Mouse (Mus musculus) intestine, embryonic 16.5 days (tissue): ENCODE data around the gene Fads2. TPM values are rescaled to one million over a fixed set of nuclear protein-coding genes. Genes with fewer than 3 reads are reported as not detected.

Experiments used
- ATAC-seq: fragments of 200-750 bp; cut with Nextera tagmentation; 2 replicates; pipeline ENCODE4 v1.8.0; 2017; ENCODE audit warnings: moderate TSS enrichment, moderate library complexity
- H3K27ac ChIP-seq: fragments of 300-500 bp; sonication (generic); 2 replicates; pipeline ENCODE4 v1.5.1; 2014; ENCODE audit warnings: mild to moderate bottlenecking, low read length
- H3K27me3 ChIP-seq: fragments of 300-500 bp; sonication (generic); replicated peaks from 2 replicates; pipeline ENCODE4 v1.6.1; 2014; ENCODE audit warnings: low read length, control low read depth, mixed read lengths; ENCODE audit not compliant: control insufficient read depth, insufficient read depth
- H3K36me3 ChIP-seq: fragments of 300-500 bp; sonication (generic); 2 replicates; pipeline ENCODE4 v1.6.1; 2014; ENCODE audit warnings: low read length, control low read depth; ENCODE audit not compliant: control insufficient read depth, insufficient read depth
- H3K4me1 ChIP-seq: fragments of 300-500 bp; sonication (generic); 2 replicates; pipeline ENCODE4 v1.6.1; 2014; ENCODE audit warnings: low read length, control low read depth, mixed read lengths; ENCODE audit not compliant: control insufficient read depth, insufficient read depth
- H3K4me2 ChIP-seq: fragments of 300-500 bp; sonication (generic); 2 replicates; pipeline ENCODE4 v1.6.1; 2014; ENCODE audit warnings: low read depth, low read length, control low read depth
- H3K4me3 ChIP-seq: fragments of 300-500 bp; sonication (generic); 2 replicates; pipeline ENCODE4 v1.5.1; 2014; ENCODE audit warnings: mild to moderate bottlenecking, low read length
- H3K9ac ChIP-seq: fragments of 300-500 bp; sonication (generic); 2 replicates; pipeline ENCODE4 v1.6.1; 2014; ENCODE audit warnings: low read depth, low read length
- H3K9me3 ChIP-seq: fragments of 300-500 bp; sonication (generic); 2 replicates; pipeline ENCODE4 v1.6.1; 2016; ENCODE audit warnings: low read length, control low read depth; ENCODE audit not compliant: control insufficient read depth
- WGBS: fragments of 180-500 bp; shearing (Covaris S2); extraction: QIAGEN DNeasy Blood & Tissue Kit; methylation state at CpG from one replicate; pipeline ENCODE4 v1.1.7; 2014; 5-methylcytosine and 5-hydroxymethylcytosine counted together
- polyA plus RNA-seq: library from polyadenylated mRNA; unstranded; fragments of >200 nt; fragmentation: Nextera tagmentation; extraction: Ambion mirVana; gene quantifications from 2 replicates; pipeline ENCODE4 v1.2.1, GENCODE M21; 2015

Gene Fads2
- polyA plus RNA-seq, 1 experiment from 2014 or later = 206 TPM

DNA sequence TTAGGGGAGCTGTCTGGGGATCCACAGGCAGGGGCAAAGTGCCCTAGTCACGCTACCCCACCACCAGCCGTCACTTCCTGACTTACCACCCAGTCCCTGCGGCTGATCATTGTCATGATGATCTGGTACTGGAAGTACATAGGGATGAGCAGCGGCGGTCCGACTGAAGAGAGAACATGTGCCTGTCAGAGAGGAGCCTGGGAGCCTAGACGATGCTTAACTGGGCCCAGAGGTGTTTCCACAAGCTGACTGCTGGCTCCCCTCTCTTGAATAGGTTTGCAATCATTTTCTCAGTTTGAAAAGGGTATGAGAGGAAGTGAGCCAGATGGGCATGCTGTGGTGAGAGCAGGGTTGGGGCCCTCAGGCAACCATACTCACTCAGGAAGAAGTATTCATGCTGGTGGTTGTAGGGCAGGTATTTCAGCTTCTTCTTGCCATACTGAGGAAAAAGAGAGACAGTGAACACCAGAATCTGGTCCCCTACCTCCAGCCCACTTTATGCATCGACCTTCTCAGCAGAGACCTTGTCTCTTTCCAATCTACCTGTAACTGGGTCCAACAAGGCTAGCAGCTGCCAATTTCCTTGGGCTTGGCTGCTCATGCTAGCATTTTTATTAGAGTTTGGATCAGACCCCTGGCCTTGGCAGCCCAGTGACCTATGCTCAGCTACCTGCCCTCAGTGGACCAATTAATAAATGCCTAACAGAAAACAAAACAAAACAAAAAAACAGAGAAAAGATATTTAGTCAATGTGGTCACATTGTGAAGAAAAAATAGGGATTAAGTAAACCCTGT is 31.2 kb downstream of the Fads2 start:
- H3K4me2 ChIP-seq = no peak overlapping the region
- H3K9me3 ChIP-seq = 0 out of 2 replicates have a peak, but pooled peaks cover 3% of the 10 kb centered on the region
- H3K27me3 ChIP-seq = no peaks in the 10 kb centered on the region
- no peak overlapping the region for H3K4me3 ChIP-seq
- no peak overlapping the region for H3K9ac ChIP-seq
- peaks cover 39% of the 10 kb centered on the region for H3K36me3 ChIP-seq
- WGBS = 94% methylated on average over 8 of the region's 8 CpGs
- H3K27ac ChIP-seq = no peak overlapping the region
- no peak for ATAC-seq
- H3K4me1 ChIP-seq = peaks cover 8% of the 10 kb centered on the region

DNA sequence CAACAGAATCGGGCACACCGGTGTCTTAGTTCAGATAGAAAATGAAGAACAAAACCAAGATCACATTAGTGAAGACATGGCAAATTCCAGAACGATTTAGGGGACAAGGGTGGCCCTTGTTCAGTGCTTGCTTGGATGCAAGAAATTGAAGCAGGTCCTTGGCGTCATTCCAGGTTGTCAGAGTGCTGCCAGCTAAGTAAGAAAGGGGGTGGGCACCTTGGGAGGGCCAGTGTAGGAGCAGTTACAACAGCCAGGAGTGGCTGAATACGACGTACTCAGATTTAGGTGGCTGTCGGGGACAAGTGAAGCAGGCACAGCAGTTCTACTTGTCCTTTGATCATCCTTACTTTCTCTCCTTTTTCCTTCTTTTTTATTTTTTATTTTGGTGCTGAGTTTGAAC is 33.8 kb downstream of the Fads2 start:
- Histone ChIP-seq H3K4me1 (peaks cover 11% of the 10 kb centered on the region), H3K4me2 (no peak overlapping the region), H3K9me3 (no peaks in the 10 kb centered on the region), H3K27me3 (no peaks in the 10 kb centered on the region), H3K4me3 (no peak overlapping the region), H3K36me3 (peaks cover 28% of the 10 kb centered on the region), H3K9ac (no peak overlapping the region), H3K27ac (no peak overlapping the region)
- 84% methylated on average over 7 of the region's 7 CpGs for WGBS
- no peak for ATAC-seq

DNA sequence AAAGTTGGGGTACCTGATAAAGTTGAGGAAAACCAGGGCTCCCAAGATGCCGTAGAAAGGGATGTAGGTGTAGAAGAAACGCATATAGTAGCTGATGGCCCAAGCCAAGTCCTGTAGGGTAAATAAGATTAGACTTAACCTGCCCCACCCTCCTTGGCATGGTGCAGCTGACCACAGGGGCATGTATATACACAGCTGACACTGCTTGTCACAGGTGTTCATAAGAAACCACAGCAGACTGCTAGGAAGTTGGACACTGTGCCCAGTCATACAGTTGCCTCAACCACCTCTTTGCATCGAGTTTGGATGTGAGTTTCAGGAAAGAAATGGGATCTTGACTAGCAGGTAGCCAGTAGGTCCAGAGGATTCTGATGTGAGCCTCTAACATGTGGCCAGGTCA is 35.0 kb downstream of the Fads2 start:
- 87% methylated on average over 3 of the region's 3 CpGs for WGBS
- no peak overlapping the region for H3K4me2 ChIP-seq
- peaks cover 31% of the 10 kb centered on the region for H3K36me3 ChIP-seq
- H3K27me3 ChIP-seq = no peaks in the 10 kb centered on the region
- peaks cover 11% of the 10 kb centered on the region for H3K4me1 ChIP-seq
- no peak overlapping the region for H3K4me3 ChIP-seq
- ATAC-seq = no peak
- peak overlapping the region; percentile 64; the same call in 1 of the 2 replicates for H3K27ac ChIP-seq
- H3K9ac ChIP-seq = 0 out of 2 replicates have a peak overlapping the region, but pooled peaks have one; percentile 13
- no peaks in the 10 kb centered on the region for H3K9me3 ChIP-seq

DNA sequence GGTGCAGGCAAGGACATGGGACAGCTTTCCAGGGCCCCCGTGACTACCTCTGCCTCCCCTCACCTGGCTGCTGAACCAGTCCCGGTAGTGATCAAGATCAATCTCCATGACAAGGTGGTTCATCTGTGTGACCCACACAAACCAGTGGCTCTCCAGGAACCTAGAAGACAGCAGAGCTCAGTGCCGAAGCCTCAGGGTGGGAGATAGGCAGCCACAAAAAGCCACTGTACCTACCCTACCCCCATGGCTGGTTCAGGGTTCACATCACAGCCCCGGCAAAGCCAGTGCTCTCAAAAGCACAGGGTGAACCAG is 35.4 kb downstream of the Fads2 start:
- Histone ChIP-seq H3K4me2 (no peak overlapping the region), H3K27ac (peak overlapping the region; percentile 64; the same call in 1 of the 2 replicates), H3K36me3 (peaks cover 31% of the 10 kb centered on the region), H3K9ac (0 out of 2 replicates have a peak overlapping the region, but pooled peaks have one; percentile 13), H3K4me1 (peaks cover 13% of the 10 kb centered on the region), H3K27me3 (no peaks in the 10 kb centered on the region), H3K4me3 (no peak overlapping the region), H3K9me3 (no peaks in the 10 kb centered on the region)
- ATAC-seq = peak; percentile 2; the same call in 1 of the 2 replicates
- 89% methylated on average over 4 of the region's 4 CpGs for whole genome bisulfite sequencing

DNA sequence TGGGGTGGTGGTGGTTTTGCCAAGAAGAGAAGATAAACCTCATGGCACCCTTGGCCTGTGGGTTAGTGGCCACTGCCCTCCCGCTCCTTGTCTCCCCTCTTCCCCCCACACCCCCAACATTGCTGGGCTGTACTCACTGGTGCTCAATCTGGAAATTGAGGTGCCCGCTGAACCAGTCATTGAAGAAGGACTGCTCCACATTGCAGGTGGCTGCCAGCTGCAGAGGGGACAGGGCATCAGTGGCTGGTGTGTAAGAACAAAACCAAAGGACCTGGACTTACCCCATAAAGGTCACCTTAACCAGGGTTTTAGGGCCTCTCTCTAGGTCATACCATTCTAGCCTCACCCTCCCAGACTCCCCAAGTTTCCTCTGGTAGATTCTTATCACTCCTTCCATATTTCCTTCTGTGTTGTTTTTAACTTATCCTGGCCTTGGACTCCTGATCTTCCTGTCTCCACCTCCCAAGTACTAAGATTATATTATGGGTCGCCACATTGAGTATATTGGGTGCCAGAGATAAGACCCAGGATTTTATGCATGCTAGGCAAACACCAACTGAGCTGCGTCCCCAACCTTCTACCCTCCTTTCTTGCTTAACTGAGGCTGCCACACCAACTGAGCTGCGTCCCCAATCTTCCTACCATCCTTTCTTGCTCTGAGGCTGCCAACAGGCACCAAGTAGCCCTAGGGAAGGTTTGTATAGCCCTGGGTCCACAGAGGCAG is 35.9 kb downstream of the Fads2 start:
- H3K4me1 ChIP-seq = peaks cover 17% of the 10 kb centered on the region
- H3K4me2 ChIP-seq = no peak overlapping the region
- WGBS = 76% methylated on average over 5 of the region's 5 CpGs
- peaks cover 30% of the 10 kb centered on the region for H3K36me3 ChIP-seq
- no peaks in the 10 kb centered on the region for H3K9me3 ChIP-seq
- no peaks in the 10 kb centered on the region for H3K27me3 ChIP-seq
- H3K4me3 ChIP-seq = no peak overlapping the region
- peak overlapping the region; percentile 64; the same call in 1 of the 2 replicates for H3K27ac ChIP-seq
- ATAC-seq = peak; percentile 55
- H3K9ac ChIP-seq = 0 out of 2 replicates have a peak overlapping the region, but pooled peaks have one; percentile 13

DNA sequence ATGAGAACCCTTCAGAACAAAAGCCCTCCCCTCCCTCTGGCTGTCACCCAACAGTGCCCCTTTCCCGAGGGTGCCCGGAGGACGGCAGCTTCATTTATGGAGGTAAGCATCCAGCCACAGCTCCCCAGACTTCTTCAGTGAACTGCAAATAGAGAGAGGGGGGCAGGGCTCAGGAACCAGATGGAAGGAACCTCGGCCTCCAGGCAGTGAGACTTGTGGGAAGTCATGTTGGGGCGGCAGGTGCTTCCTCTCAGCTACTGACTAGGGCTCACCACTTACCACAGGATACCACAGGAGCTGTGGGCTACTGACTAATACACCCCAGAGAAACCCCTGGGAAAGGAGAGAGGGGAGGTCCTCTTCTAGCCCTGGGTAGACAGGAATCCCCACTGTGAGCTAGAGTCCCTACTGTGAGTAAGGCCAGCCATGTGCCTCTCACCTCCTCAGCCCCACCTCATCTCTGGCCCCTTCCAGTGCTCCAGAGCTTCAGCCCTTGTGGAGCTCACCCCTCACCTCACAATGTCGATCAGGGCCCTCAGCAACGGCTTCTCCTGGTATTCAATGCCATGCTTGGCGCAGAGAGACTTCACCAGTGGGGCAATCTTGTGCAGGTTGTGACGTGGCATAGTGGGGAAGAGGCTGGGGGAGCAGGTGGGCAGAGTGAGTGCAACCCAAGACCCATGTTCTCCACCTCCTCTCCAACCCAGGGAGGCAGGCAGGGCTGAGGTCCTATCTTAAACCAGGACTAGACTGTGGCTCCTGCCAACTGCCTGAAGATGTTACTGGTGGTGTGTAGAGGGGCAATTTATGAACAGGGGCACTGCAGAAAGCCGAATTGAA is 37.2 kb downstream of the Fads2 start:
- ATAC-seq = no peak
- Histone ChIP-seq H3K4me1 (peaks cover 24% of the 10 kb centered on the region), H3K4me3 (no peak overlapping the region), H3K9me3 (no peaks in the 10 kb centered on the region), H3K36me3 (peaks cover 19% of the 10 kb centered on the region), H3K4me2 (no peak overlapping the region), H3K27ac (no peak overlapping the region), H3K9ac (0 out of 2 replicates have a peak overlapping the region, but pooled peaks have one; percentile 21), H3K27me3 (no peaks in the 10 kb centered on the region)
- 80% methylated on average over 10 of the region's 10 CpGs for WGBS

DNA sequence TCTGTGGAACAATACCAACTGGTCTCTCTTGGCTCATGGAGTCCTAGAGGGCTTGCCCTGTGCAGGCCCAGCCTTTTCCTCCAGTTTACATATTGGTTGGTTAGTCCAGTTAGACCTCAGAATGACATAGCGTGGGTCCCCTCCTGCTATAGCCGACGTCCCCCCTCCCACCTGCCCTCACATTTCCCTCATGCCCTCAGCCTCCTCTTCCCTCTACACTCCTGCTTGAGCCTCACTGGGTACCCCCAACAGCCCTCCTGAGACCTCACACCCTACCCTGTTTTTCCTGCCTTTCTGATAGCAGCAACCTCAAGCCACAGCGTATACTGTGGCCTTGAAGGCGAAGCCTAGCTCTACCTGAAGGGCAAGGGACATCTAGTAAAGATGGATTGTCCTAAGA is 38.7 kb downstream of the Fads2 start:
- Histone ChIP-seq H3K4me3 (no peak overlapping the region), H3K36me3 (peaks cover 19% of the 10 kb centered on the region), H3K4me2 (no peak overlapping the region), H3K4me1 (peaks cover 39% of the 10 kb centered on the region), H3K9ac (no peak overlapping the region), H3K27me3 (no peaks in the 10 kb centered on the region), H3K9me3 (no peaks in the 10 kb centered on the region), H3K27ac (no peak overlapping the region)
- WGBS = 92% methylated on average over 5 of the region's 5 CpGs
- no peak for ATAC-seq

DNA sequence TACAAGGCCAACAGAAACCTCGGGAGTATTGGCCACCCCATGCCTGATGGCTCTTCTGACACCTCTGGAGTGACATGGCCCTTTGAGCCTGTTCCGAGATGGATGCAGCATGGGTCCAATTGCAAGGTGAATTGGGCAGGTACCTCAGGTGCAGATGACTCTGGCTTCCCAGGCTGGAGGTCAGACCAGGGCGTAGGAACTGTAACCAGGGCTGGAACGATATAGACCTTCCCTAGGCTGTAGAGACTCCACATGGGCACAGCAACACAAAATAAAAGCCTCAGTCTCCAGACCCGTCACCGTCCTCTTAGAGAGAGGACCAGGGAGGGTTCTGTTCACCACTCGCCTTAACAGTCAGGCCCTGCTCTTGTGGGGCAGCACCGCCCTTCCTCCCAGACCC is 39.3 kb downstream of the Fads2 start:
- ATAC-seq = no peak
- H3K36me3 ChIP-seq = peaks cover 19% of the 10 kb centered on the region
- peak overlapping the region; percentile 90 for H3K27ac ChIP-seq
- H3K4me2 ChIP-seq = no peak overlapping the region
- H3K4me1 ChIP-seq = peaks cover 43% of the 10 kb centered on the region
- H3K9me3 ChIP-seq = no peaks in the 10 kb centered on the region
- no peaks in the 10 kb centered on the region for H3K27me3 ChIP-seq
- no peak overlapping the region for H3K4me3 ChIP-seq
- H3K9ac ChIP-seq = no peak overlapping the region
- 84% methylated on average over 8 of the region's 8 CpGs for WGBS

DNA sequence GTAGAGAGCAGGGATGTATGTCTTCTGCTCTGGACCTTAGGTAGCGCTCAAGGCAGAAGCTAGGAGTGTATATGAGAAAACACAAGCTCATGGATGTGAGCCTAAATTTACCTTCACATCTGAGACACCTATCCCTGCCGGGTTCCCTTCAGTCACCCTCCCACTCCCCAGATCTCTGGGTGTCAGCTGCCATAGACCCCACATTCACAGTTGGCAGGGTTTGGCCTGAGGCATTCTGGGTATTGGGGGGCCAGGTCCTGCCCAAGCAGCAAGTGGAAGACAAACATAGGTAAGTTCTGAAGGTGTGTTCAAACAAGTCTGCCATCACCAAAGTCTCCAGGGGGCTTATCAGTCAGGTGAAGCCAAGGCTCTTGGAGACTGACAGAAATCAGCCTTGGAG is 39.9 kb downstream of the Fads2 start:
- H3K4me1 ChIP-seq = peaks cover 48% of the 10 kb centered on the region
- no peaks in the 10 kb centered on the region for H3K27me3 ChIP-seq
- no peak for ATAC-seq
- no peaks in the 10 kb centered on the region for H3K9me3 ChIP-seq
- H3K36me3 ChIP-seq = peaks cover 19% of the 10 kb centered on the region
- no peak overlapping the region for H3K4me3 ChIP-seq
- no peak overlapping the region for H3K9ac ChIP-seq
- H3K4me2 ChIP-seq = no peak overlapping the region
- 82% methylated on average over 2 of the region's 2 CpGs for WGBS
- H3K27ac ChIP-seq = peak overlapping the region; percentile 90
